Comparison of ENCODE assay signal across 13 mouse cellular contexts in genomic region chr11:93565756-93566155, GRCm38 (mm10).
DNase-seq lines count a peak whose midpoint lies in the region; TF ChIP-seq lines count a peak whose summit lies in the region.
"Had no signal": no experiment of that assay in that cellular context is flagged by ENCODE, and none has a peak within 500 bp of the region (broad histone marks: within the 10 kb centered on the region; RNA-seq: fewer than 3 reads in every experiment).

No protein-coding gene starts in this region.

- DNase-seq in layer of hippocampus, adult 11-12 months (ENCODE audit: low spot score) = peak; percentile 63
- no peak for DNase-seq in layer of hippocampus, postnatal 10 days (ENCODE audit: low spot score in 2 of 2)
- DNase-seq in cerebellum, adult 9-11 months = peak; percentile 87
- DNase-seq in layer of hippocampus, adult 2 months (ENCODE audit: low spot score in 2 of 2) = peak; percentile 36 to 70
- peak; percentile 76 to 77 for DNase-seq in right cerebral cortex, adult 2 months (ENCODE audit: low spot score in 2 of 2)
- DNase-seq in ovary, adult 18-20 months (ENCODE audit: low spot score) = no peak
- DNase-seq in spleen, postnatal 14 days (ENCODE audit: low spot score in 2 of 2) = no peak
- no peak for DNase-seq in kidney, postnatal 4 days
- DNase-seq: gastrocnemius, postnatal 25 days; retina, postnatal 1 day had no signal

- peak overlapping the region; percentile 75 for H3K27ac ChIP-seq in layer of hippocampus, adult 2 months
- H3K27ac ChIP-seq: embryonic facial prominence, embryonic 15.5 days; liver, embryonic 12.5 days; macrophage had no signal

- H3K4me3 ChIP-seq in layer of hippocampus, adult 2 months = no peak overlapping the region
- H3K4me3 ChIP-seq: embryonic facial prominence, embryonic 15.5 days; liver, embryonic 12.5 days had no signal

- TF ChIP-seq CTCF in layer of hippocampus, adult 2 months (conservative IDR thresholded peaks at IDR 0.05) = no peak

Comparison
In these comparisons a context has a peak if more than half of its experiments do, and no peak if none do; other contexts are left out.
1. DNase-seq: peak in layer of hippocampus, adult 11-12 months (single experiment), cerebellum, adult 9-11 months (single experiment), layer of hippocampus, adult 2 months (2 of 2) and right cerebral cortex, adult 2 months (2 of 2); none in layer of hippocampus, postnatal 10 days (0 of 2), ovary, adult 18-20 months (single experiment), spleen, postnatal 14 days (0 of 2) and kidney, postnatal 4 days (0 of 2).